Mouse (Mus musculus) stomach, embryonic 16.5 days (tissue): ENCODE results near the gene Nfrkb. TPM values are rescaled to one million over a fixed set of nuclear protein-coding genes. Genes with fewer than 3 reads are reported as not detected.

Experiments
- ATAC-seq: fragments of 200-750 bp; cut with Nextera tagmentation; 2 replicates; pipeline ENCODE4 v1.8.0; 2017; ENCODE audit warnings: moderate number of reproducible peaks, moderate TSS enrichment; ENCODE audit not compliant: insufficient read depth, low FRiP score
- H3K27ac ChIP-seq: fragments of 300-500 bp; sonication (generic); 2 replicates; pipeline ENCODE4 v1.5.1; 2014; ENCODE audit warnings: low read length
- H3K27me3 ChIP-seq: fragments of 300-500 bp; sonication (generic); 2 replicates; pipeline ENCODE4 v1.6.1; 2014; ENCODE audit warnings: low read length, control low read depth, mixed read lengths; ENCODE audit not compliant: control insufficient read depth, insufficient read depth
- H3K36me3 ChIP-seq: fragments of 300-500 bp; sonication (generic); 2 replicates; pipeline ENCODE4 v1.6.1; 2014; ENCODE audit warnings: low read length; ENCODE audit not compliant: control insufficient read depth, insufficient read depth
- H3K4me1 ChIP-seq: fragments of 300-500 bp; sonication (generic); 2 replicates; pipeline ENCODE4 v1.6.1; 2014; ENCODE audit warnings: low read length, control low read depth, mixed read lengths; ENCODE audit not compliant: control insufficient read depth, insufficient read depth
- H3K4me2 ChIP-seq: fragments of 300-500 bp; sonication (generic); 2 replicates; pipeline ENCODE4 v1.6.1; 2014; ENCODE audit warnings: low read depth, low read length, mixed read lengths
- H3K4me3 ChIP-seq: fragments of 300-500 bp; sonication (generic); replicated peaks from 2 replicates; pipeline ENCODE4 v1.5.1; 2014; ENCODE audit warnings: mild to moderate bottlenecking, low read length
- H3K9ac ChIP-seq: fragments of 300-500 bp; sonication (generic); 2 replicates; pipeline ENCODE4 v1.6.1; 2014; ENCODE audit warnings: low read length
- H3K9me3 ChIP-seq: fragments of 300-500 bp; sonication (generic); replicated peaks from 2 replicates; pipeline ENCODE4 v1.6.1; 2016; ENCODE audit warnings: low read length, control low read depth; ENCODE audit not compliant: control insufficient read depth
- WGBS: fragments of 180-500 bp; shearing (Covaris S2); extraction: QIAGEN DNeasy Blood & Tissue Kit; methylation state at CpG from one replicate; pipeline ENCODE4 v1.1.7; 2014; 5-methylcytosine and 5-hydroxymethylcytosine counted together
- polyA plus RNA-seq: library from polyadenylated mRNA; unstranded; fragments of >200 nt; fragmentation: Nextera tagmentation; extraction: Ambion mirVana; gene quantifications from 2 replicates; pipeline ENCODE4 v1.2.1, GENCODE M21; 2015

The Nfrkb gene
- polyA plus RNA-seq, 1 experiment from 2014 or later, result 18.0 TPM

GRCm38 (mm10) chr9:31405217-31405616 lies 19.2 kb downstream of the Nfrkb start:
- Histone ChIP-seq H3K4me1 (no peaks in the 10 kb centered on the region), H3K27me3 (no peaks in the 10 kb centered on the region), H3K9me3 (no peaks in the 10 kb centered on the region), H3K4me3 (no peak overlapping the region), H3K9ac (no peak overlapping the region), H3K27ac (no peak overlapping the region), H3K4me2 (no peak overlapping the region), H3K36me3 (peaks cover 25% of the 10 kb centered on the region)
- ATAC-seq, result no peak
- 62% methylated on average over 6 of the region's 6 CpGs for WGBS

GRCm38 (mm10) chr9:31412165-31412564 lies 26.2 kb downstream of the Nfrkb start:
- WGBS, result 86% methylated on average over 4 of the region's 4 CpGs
- Histone ChIP-seq H3K27me3 (no peaks in the 10 kb centered on the region), H3K4me1 (no peaks in the 10 kb centered on the region), H3K36me3 (peaks cover 8% of the 10 kb centered on the region), H3K9me3 (no peaks in the 10 kb centered on the region), H3K9ac (no peak overlapping the region), H3K4me3 (no peak overlapping the region), H3K4me2 (no peak overlapping the region), H3K27ac (no peak overlapping the region)
- no peak for ATAC-seq

GRCm38 (mm10) chr9:31418821-31419220 lies 32.8 kb downstream of the Nfrkb start:
- no peak overlapping the region for H3K27ac ChIP-seq
- no peaks in the 10 kb centered on the region for H3K4me1 ChIP-seq
- H3K4me2 ChIP-seq, result no peak overlapping the region
- H3K27me3 ChIP-seq, result no peaks in the 10 kb centered on the region
- no peak overlapping the region for H3K4me3 ChIP-seq
- 89% methylated on average over 1 of the region's 1 CpGs for WGBS
- no peaks in the 10 kb centered on the region for H3K9me3 ChIP-seq
- ATAC-seq, result no peak
- H3K9ac ChIP-seq, result no peak overlapping the region
- H3K36me3 ChIP-seq, result peaks cover 28% of the 10 kb centered on the region

DNA sequence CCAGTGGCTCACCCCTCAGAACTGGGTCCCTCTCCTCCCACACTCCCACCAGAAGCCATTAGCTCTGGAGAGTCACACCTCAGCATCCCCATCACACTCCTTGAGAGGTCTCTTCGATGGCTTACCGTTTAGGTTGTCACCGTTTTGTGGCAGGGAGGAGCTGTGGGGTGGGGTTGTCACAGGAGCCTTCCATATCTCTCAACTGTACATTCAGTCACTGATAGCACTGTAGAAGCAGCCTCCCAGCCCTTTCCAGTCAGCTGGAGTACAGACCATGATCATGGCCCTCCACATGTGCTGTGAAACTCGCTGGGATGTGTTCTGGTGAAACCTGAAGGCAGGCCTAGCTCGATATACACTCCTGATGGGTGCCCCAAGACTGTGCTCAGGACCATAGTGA lies 36.2 kb downstream of the Nfrkb start:
- 75% methylated on average over 5 of the region's 5 CpGs for WGBS
- no peaks in the 10 kb centered on the region for H3K9me3 ChIP-seq
- H3K36me3 ChIP-seq, result peaks cover 22% of the 10 kb centered on the region
- no peak for ATAC-seq
- no peaks in the 10 kb centered on the region for H3K27me3 ChIP-seq
- H3K4me3 ChIP-seq, result no peak overlapping the region
- H3K9ac ChIP-seq, result no peak overlapping the region
- no peaks in the 10 kb centered on the region for H3K4me1 ChIP-seq
- no peak overlapping the region for H3K4me2 ChIP-seq
- H3K27ac ChIP-seq, result no peak overlapping the region

DNA sequence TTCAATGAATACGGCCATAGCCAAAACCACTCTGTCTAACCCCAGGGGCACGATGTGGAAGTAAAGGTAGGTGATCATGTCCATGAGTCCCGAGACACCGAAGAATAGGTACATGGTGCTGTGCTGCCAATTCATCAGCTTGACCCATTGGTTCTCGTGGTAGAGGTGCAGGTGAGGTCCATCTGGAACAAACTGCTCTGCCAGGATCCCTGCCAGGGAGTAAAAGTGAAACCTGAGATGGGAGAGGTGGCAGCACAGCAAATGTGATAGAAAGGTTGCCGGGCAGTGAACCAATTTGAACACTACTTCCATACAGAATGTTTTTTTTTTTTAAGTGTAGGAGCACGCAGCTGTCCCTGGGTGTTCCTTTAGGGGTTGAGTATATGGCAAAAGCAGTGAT lies 43.0 kb downstream of the Nfrkb start:
- no peak overlapping the region for H3K27ac ChIP-seq
- no peak overlapping the region for H3K4me2 ChIP-seq
- WGBS, result 84% methylated on average over 7 of the region's 7 CpGs
- ATAC-seq, result no peak
- no peaks in the 10 kb centered on the region for H3K27me3 ChIP-seq
- H3K4me1 ChIP-seq, result no peaks in the 10 kb centered on the region
- no peak overlapping the region for H3K9ac ChIP-seq
- no peaks in the 10 kb centered on the region for H3K36me3 ChIP-seq
- H3K9me3 ChIP-seq, result no peaks in the 10 kb centered on the region
- no peak overlapping the region for H3K4me3 ChIP-seq

DNA sequence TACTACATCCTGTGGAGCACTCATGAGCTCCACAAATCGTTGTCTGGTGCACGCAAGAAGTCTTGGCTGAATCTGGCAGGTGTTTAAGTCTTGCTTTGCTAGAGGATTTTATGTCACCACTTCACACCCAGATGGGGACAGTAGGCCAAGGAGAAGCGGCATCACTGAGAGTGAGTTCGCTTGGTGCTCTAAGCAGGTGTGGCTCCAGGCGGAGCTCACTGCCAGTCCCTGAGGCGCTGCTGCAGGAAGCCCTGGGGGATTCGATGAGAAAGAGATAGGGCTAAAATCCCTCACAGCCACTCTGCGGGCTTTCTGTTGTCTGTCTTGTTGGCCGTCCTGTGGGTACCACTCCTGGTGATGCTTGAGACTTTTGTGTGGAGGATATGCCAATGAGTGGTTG lies 44.0 kb downstream of the Nfrkb start:
- ATAC-seq, result no peak
- no peak overlapping the region for H3K27ac ChIP-seq
- H3K9ac ChIP-seq, result no peak overlapping the region
- H3K4me3 ChIP-seq, result no peak overlapping the region
- H3K27me3 ChIP-seq, result no peaks in the 10 kb centered on the region
- H3K4me1 ChIP-seq, result no peaks in the 10 kb centered on the region
- no peaks in the 10 kb centered on the region for H3K9me3 ChIP-seq
- H3K4me2 ChIP-seq, result no peak overlapping the region
- H3K36me3 ChIP-seq, result no peaks in the 10 kb centered on the region
- 70% methylated on average over 9 of the region's 9 CpGs for WGBS

DNA sequence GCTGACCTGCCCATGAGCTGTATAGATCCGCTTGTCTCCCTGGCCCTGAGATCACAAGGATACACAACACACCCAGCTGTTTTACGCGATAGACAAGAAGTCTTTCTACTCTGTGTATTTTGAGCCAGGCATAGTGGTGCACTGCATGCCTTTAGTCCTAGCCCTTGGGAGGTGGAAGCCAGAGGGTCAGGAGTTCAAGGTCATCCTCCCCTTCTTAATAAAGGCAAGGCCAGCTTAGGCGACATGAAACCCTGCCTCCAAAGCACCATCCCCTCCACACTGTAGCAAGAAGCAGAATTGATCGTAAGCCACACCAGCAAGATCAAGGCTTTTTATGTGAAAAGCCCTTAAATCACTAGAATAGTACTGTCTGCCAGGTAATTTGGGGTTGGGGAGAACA lies 45.8 kb downstream of the Nfrkb start:
- no peaks in the 10 kb centered on the region for H3K9me3 ChIP-seq
- no peaks in the 10 kb centered on the region for H3K36me3 ChIP-seq
- no peak overlapping the region for H3K27ac ChIP-seq
- no peaks in the 10 kb centered on the region for H3K27me3 ChIP-seq
- WGBS, result 73% methylated on average over 5 of the region's 5 CpGs
- H3K9ac ChIP-seq, result no peak overlapping the region
- ATAC-seq, result no peak
- H3K4me1 ChIP-seq, result no peaks in the 10 kb centered on the region
- no peak overlapping the region for H3K4me3 ChIP-seq
- no peak overlapping the region for H3K4me2 ChIP-seq

GRCm38 (mm10) chr9:31432336-31432975 lies 46.5 kb downstream of the Nfrkb start:
- Histone ChIP-seq H3K27ac (no peak overlapping the region), H3K9me3 (no peaks in the 10 kb centered on the region), H3K36me3 (no peaks in the 10 kb centered on the region), H3K4me2 (no peak overlapping the region), H3K9ac (no peak overlapping the region), H3K4me3 (no peak overlapping the region), H3K27me3 (no peaks in the 10 kb centered on the region), H3K4me1 (no peaks in the 10 kb centered on the region)
- ATAC-seq, result no peak
- 72% methylated on average over 7 of the region's 7 CpGs for WGBS

DNA sequence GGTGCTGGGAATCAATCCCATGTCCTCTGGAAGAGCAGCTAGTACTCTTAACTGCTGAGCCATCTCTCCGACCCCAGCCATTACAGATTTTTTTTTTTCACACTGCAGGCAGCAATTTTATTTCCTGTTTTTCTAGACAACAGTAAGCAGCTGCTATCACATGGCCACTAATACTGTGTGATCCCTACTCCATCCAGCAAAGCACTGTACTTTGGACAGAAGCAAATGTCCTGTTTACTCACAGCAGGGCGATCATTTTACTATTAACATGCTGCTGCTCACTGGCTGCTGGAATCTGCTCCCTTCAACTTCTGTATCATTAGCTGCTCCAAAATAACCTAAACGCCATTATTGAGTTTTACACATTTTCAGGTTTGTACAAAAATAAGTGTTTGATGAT lies 47.4 kb downstream of the Nfrkb start:
- 81% methylated on average over 3 of the region's 3 CpGs for WGBS
- Histone ChIP-seq H3K4me2 (no peak overlapping the region), H3K4me1 (no peaks in the 10 kb centered on the region), H3K9ac (no peak overlapping the region), H3K27ac (no peak overlapping the region), H3K27me3 (no peaks in the 10 kb centered on the region), H3K4me3 (no peak overlapping the region), H3K9me3 (no peaks in the 10 kb centered on the region), H3K36me3 (no peaks in the 10 kb centered on the region)
- ATAC-seq, result no peak

DNA sequence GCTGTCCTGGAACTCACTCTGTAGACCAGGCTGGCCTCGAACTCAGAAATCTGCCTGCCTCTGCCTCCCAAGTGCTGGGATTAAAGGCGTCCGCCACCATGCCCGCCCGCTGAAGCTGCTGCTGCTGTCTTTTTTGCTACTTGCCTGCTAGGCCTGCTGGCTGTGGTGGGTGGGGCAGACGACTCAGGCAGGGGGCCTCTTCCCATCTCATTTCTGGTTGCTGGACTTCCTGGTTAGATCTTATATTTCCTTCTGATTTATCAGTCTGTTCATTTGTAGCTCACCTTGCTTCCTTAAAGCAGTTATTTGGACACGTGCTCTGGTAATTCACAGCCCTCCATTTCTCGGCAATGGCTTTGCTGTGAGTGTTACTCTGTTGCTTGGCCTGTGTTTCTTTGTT lies 49.4 kb downstream of the Nfrkb start:
- Histone ChIP-seq H3K27ac (no peak overlapping the region), H3K4me2 (no peak overlapping the region), H3K4me1 (no peaks in the 10 kb centered on the region), H3K9me3 (no peaks in the 10 kb centered on the region), H3K4me3 (no peak overlapping the region), H3K27me3 (no peaks in the 10 kb centered on the region), H3K36me3 (no peaks in the 10 kb centered on the region), H3K9ac (no peak overlapping the region)
- ATAC-seq, result no peak
- WGBS, result 88% methylated on average over 8 of the region's 8 CpGs
